Mouse (Mus musculus): ENCODE data around the gene Ccser1.
"Not testable (repeated sequence)": the region's sequence is repeated elsewhere in the genome, so short reads cannot be mapped to it uniquely, and the experiment has no call there.

The Ccser1 gene

GRCm38 (mm10) chr6:62045042-62045441, 864.9 kb downstream of the Ccser1 start:
- CTCF ChIA-PET: not testable (repeated sequence)

GRCm38 (mm10) chr6:62055276-62055675, 875.2 kb downstream of the Ccser1 start:
- CTCF ChIA-PET: no interaction called here

GRCm38 (mm10) chr6:62066363-62067023, 886.4 kb downstream of the Ccser1 start:
- CTCF ChIA-PET: no interaction called here

GRCm38 (mm10) chr6:62067024-62067380, 886.9 kb downstream of the Ccser1 start:
- CTCF ChIA-PET: no interaction called here

GRCm38 (mm10) chr6:62105464-62105863, 925.3 kb downstream of the Ccser1 start:
- CTCF ChIA-PET: no interaction called here

GRCm38 (mm10) chr6:62132531-62132930, 952.4 kb downstream of the Ccser1 start:
- CTCF ChIA-PET: no interaction called here

GRCm38 (mm10) chr6:62160320-62160719, 980.2 kb downstream of the Ccser1 start:
- CTCF ChIA-PET: no interaction called here

GRCm38 (mm10) chr6:62162596-62162995, 982.5 kb downstream of the Ccser1 start:
- CTCF ChIA-PET: no interaction called here

GRCm38 (mm10) chr6:62163826-62164225, 983.7 kb downstream of the Ccser1 start:
- CTCF ChIA-PET: no interaction called here

GRCm38 (mm10) chr6:62196496-62197188, 1016.5 kb downstream of the Ccser1 start:
- CTCF ChIA-PET: no interaction called here

- CTCF ChIA-PET: no interaction called here
Observed at GRCm38 (mm10) chr6:62198768-62199167, 1018.6 kb downstream of the Ccser1 start.

- CTCF ChIA-PET: no interaction called here
Observed at GRCm38 (mm10) chr6:62205013-62205412, 1024.9 kb downstream of the Ccser1 start.

- CTCF ChIA-PET: no interaction called here
Observed at GRCm38 (mm10) chr6:62221856-62222255, 1041.7 kb downstream of the Ccser1 start.

- CTCF ChIA-PET: no interaction called here
Observed at GRCm38 (mm10) chr6:62263899-62264298, 1083.8 kb downstream of the Ccser1 start.

GRCm38 (mm10) chr6:62264525-62264924, 1084.4 kb downstream of the Ccser1 start:
- CTCF ChIA-PET: no interaction called here

GRCm38 (mm10) chr6:62281256-62281655, 1101.1 kb downstream of the Ccser1 start:
- CTCF ChIA-PET: no interaction called here

GRCm38 (mm10) chr6:62301576-62302312, 1121.6 kb downstream of the Ccser1 start:
- CTCF ChIA-PET: no interaction called here

GRCm38 (mm10) chr6:62318627-62319026, 1138.5 kb downstream of the Ccser1 start:
- CTCF ChIA-PET: no interaction called here

GRCm38 (mm10) chr6:62340319-62340718, 1160.2 kb downstream of the Ccser1 start:
- CTCF ChIA-PET: no interaction called here

- CTCF ChIA-PET: no interaction called here
Observed at GRCm38 (mm10) chr6:62367802-62368201, 1187.7 kb downstream of the Ccser1 start.
